Mouse (Mus musculus): ENCODE measurements around the gene 1700025G04Rik. TPM values are rescaled to one million over a fixed set of nuclear protein-coding genes. Genes with fewer than 3 reads are reported as not detected.
A peak's percentile ranks its signal among the peaks of the same experiment; 100 is the strongest.

1700025G04Rik gene
- 1.2 and 2.2 TPM in 2 replicates for polyA plus RNA-seq (2012; rRNA removed)

DNA sequence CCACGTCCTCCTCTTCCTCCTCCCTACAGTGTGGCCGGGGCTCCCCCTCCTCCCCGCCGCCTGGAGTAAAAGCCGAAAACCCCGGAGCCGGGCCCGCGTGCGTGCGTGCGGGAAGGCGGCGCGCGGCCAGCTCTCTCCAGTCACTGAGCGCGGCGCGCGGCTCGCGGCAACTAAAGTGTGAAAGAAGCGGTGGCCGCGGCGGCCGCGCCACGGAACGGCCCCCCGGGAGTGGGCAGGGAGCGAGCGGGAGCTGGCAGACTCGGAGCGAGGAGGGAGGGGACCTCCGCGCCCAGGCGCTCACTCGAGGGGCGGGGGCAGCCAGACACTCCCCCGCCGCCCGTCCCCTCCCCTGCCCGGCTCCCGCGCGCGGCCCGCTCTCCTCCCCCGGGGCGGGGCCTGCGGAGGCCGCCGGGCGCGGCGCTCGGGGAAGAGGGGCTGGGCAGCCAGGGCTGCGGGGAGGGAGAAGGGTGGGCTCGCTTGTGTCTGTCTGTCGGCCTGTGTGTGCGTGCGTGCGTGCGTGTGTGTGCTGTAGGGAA is at the start of gene 1700025G04Rik:
TSS of gene 1700025G04Rik (minus strand) at position 108 of the 536 bp plus-strand sequence.
- peak; percentile 87 for DNase-seq
- Histone ChIP-seq H3K4me1 (ENCODE audit: control insufficient read depth, insufficient read depth, low read length) (no peaks in the 10 kb centered on the region), H3K27ac (ENCODE audit: insufficient read depth, low read depth, low read length) (0 out of 2 replicates have a peak within 1 kb of the TSS, but pooled peaks have one; percentile 2), H3K4me3 (ENCODE audit: insufficient read depth, low read depth, low read length) (peak within 1 kb of the TSS; percentile 62), H3K27me3 (replicated peaks; ENCODE audit: control insufficient read depth, insufficient read depth, low read length) (no peaks in the 10 kb centered on the region), H3K36me3 (ENCODE audit: control insufficient read depth, insufficient read depth, low read length) (no peaks in the 10 kb centered on the region)
- WGBS = 1% methylated on average over 57 of the region's 66 CpGs
- no peak for TF ChIP-seq POLR2A (IDR thresholded peaks at IDR 0.05; ENCODE audit: low read depth, low read length)
- no peak for TF ChIP-seq CTCF (conservative IDR thresholded peaks at IDR 0.05; ENCODE audit: insufficient read depth, insufficient read length, low read depth, low read length)

DNA sequence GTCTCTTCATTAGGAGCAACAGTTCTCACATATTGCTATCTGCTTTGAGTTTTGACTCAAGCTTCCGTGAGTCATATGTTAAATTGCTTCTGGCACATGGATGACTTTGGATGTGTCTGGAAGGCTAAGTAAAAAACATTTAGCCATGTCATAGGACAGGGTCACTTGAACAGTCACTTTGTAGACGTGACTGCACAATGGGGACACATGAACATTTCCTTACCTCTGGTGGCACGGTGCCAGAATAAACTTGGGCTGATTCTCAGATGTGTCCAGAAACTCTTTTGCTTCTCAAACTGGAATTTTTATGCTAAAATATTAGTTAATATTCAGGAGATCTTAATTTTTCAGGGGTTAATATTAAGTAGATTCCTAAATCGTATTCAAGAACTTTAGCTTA is 49.6 kb upstream of the 1700025G04Rik start:
- Histone ChIP-seq H3K27ac (ENCODE audit: insufficient read depth, low read depth, low read length) (no peak overlapping the region), H3K36me3 (ENCODE audit: control insufficient read depth, insufficient read depth, low read length) (no peaks in the 10 kb centered on the region), H3K4me3 (ENCODE audit: insufficient read depth, low read depth, low read length) (no peak overlapping the region), H3K27me3 (replicated peaks; ENCODE audit: control insufficient read depth, insufficient read depth, low read length) (no peaks in the 10 kb centered on the region), H3K4me1 (ENCODE audit: control insufficient read depth, insufficient read depth, low read length) (peaks cover 4% of the 10 kb centered on the region; the same call in 1 of the 2 replicates)
- no peak for TF ChIP-seq POLR2A (IDR thresholded peaks at IDR 0.05; ENCODE audit: low read depth, low read length)
- no peak for TF ChIP-seq CTCF (conservative IDR thresholded peaks at IDR 0.05; ENCODE audit: insufficient read depth, insufficient read length, low read depth, low read length)
- 68% methylated on average over 4 of the region's 4 CpGs for WGBS
- DNase-seq = peak; percentile 28

GRCm38 (mm10) chr1:152130029-152130727 is 40.3 kb upstream of the 1700025G04Rik start:
- WGBS = 80% methylated on average over 15 of the region's 15 CpGs
- H3K27me3 ChIP-seq (replicated peaks; ENCODE audit: control insufficient read depth, insufficient read depth, low read length) = no peaks in the 10 kb centered on the region
- no peaks in the 10 kb centered on the region for H3K4me1 ChIP-seq (ENCODE audit: control insufficient read depth, insufficient read depth, low read length)
- TF ChIP-seq POLR2A (IDR thresholded peaks at IDR 0.05; ENCODE audit: low read depth, low read length) (no peak), CTCF (conservative IDR thresholded peaks at IDR 0.05; ENCODE audit: insufficient read depth, insufficient read length, low read depth, low read length) (no peak)
- peak; percentile 32 for DNase-seq
- H3K4me3 ChIP-seq (ENCODE audit: insufficient read depth, low read depth, low read length) = no peak overlapping the region
- H3K27ac ChIP-seq (ENCODE audit: insufficient read depth, low read depth, low read length) = no peak overlapping the region
- no peaks in the 10 kb centered on the region for H3K36me3 ChIP-seq (ENCODE audit: control insufficient read depth, insufficient read depth, low read length)

DNA sequence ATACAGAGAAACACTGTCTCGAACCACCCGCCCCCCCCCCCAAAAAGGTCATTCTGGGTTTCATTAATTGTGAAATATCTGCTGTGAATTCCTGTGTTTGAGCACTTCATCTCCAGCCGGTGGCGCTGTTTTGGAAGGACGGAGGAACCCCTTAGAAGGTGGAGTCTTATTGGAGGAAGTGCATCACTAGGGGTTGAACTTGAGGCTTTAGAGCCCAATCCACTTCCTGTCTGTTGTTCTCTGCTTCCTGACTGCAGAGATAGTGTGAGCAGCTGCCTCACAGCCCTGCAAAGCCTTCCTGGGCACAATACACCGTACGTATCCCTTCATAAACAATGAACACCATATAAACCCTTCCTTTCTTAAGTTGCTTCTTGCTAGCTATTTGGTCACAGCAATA is 35.5 kb upstream of the 1700025G04Rik start:
- no peak for DNase-seq
- no peak overlapping the region for H3K27ac ChIP-seq (ENCODE audit: insufficient read depth, low read depth, low read length)
- no peak for TF ChIP-seq CTCF (conservative IDR thresholded peaks at IDR 0.05; ENCODE audit: insufficient read depth, insufficient read length, low read depth, low read length)
- TF ChIP-seq POLR2A (IDR thresholded peaks at IDR 0.05; ENCODE audit: low read depth, low read length) = no peak
- 90% methylated on average over 7 of the region's 7 CpGs for WGBS
- H3K36me3 ChIP-seq (ENCODE audit: control insufficient read depth, insufficient read depth, low read length) = no peaks in the 10 kb centered on the region
- H3K4me3 ChIP-seq (ENCODE audit: insufficient read depth, low read depth, low read length) = no peak overlapping the region
- H3K4me1 ChIP-seq (ENCODE audit: control insufficient read depth, insufficient read depth, low read length) = no peaks in the 10 kb centered on the region
- H3K27me3 ChIP-seq (replicated peaks; ENCODE audit: control insufficient read depth, insufficient read depth, low read length) = no peaks in the 10 kb centered on the region

DNA sequence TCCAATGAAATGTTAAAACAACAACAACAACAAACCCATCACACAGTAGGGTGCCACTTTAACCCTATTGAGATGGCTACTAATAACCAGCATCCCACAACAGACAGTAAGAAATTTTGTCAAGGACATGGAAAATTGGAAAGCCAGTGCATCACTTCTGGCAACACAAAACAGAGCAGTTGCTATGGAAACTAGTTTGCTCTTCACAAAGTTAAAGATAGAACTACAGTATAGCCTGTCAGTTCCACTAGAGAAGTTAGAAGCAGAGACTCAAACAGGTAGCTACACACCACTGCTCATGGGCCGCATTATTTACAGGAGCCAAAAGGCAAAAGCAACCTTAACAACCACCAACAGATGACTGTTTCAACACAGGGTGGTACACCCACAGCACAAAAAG is 20.2 kb upstream of the 1700025G04Rik start:
- TF ChIP-seq POLR2A (IDR thresholded peaks at IDR 0.05; ENCODE audit: low read depth, low read length) (no peak), CTCF (conservative IDR thresholded peaks at IDR 0.05; ENCODE audit: insufficient read depth, insufficient read length, low read depth, low read length) (no peak)

GRCm38 (mm10) chr1:152106136-152106535 is 16.2 kb upstream of the 1700025G04Rik start:
- Histone ChIP-seq H3K27me3 (replicated peaks; ENCODE audit: control insufficient read depth, insufficient read depth, low read length) (no peaks in the 10 kb centered on the region), H3K4me3 (ENCODE audit: insufficient read depth, low read depth, low read length) (no peak overlapping the region), H3K36me3 (ENCODE audit: control insufficient read depth, insufficient read depth, low read length) (no peaks in the 10 kb centered on the region), H3K4me1 (ENCODE audit: control insufficient read depth, insufficient read depth, low read length) (no peaks in the 10 kb centered on the region), H3K27ac (ENCODE audit: insufficient read depth, low read depth, low read length) (no peak overlapping the region)
- DNase-seq = no peak
- no peak for TF ChIP-seq CTCF (conservative IDR thresholded peaks at IDR 0.05; ENCODE audit: insufficient read depth, insufficient read length, low read depth, low read length)
- TF ChIP-seq POLR2A (IDR thresholded peaks at IDR 0.05; ENCODE audit: low read depth, low read length) = no peak
- 84% methylated on average over 2 of the region's 2 CpGs for WGBS

More for the DNA sequence above, 20.2 kb upstream of the 1700025G04Rik start:
- Histone ChIP-seq H3K4me1 (ENCODE audit: control insufficient read depth, insufficient read depth, low read length) (no peaks in the 10 kb centered on the region), H3K27ac (ENCODE audit: insufficient read depth, low read depth, low read length) (no peak overlapping the region), H3K4me3 (ENCODE audit: insufficient read depth, low read depth, low read length) (no peak overlapping the region), H3K27me3 (replicated peaks; ENCODE audit: control insufficient read depth, insufficient read depth, low read length) (no peaks in the 10 kb centered on the region), H3K36me3 (ENCODE audit: control insufficient read depth, insufficient read depth, low read length) (no peaks in the 10 kb centered on the region)
- no peak for DNase-seq
- WGBS = 90% methylated on average over 1 of the region's 1 CpGs

DNA sequence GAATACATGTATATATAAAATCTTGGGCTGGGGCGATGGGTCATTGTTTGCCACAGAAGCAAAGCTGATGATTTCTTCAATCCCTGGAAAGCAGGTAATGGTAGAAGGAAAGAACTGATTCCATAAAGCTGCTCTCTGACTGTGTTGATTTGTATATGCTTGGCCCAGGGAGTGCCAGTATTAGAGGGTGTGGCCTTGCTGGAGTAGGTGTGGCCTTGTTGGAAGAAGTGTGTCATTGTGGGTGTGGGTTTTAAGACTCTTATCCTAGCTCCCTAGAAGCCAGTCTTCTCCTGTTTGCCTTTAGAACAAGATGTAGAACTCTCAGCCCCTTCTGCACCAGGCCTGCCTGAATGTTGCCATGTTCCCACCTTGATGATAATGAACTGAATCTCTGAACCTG is 15.3 kb upstream of the 1700025G04Rik start:
- H3K4me1 ChIP-seq (ENCODE audit: control insufficient read depth, insufficient read depth, low read length) = no peaks in the 10 kb centered on the region
- no peak overlapping the region for H3K4me3 ChIP-seq (ENCODE audit: insufficient read depth, low read depth, low read length)
- no peaks in the 10 kb centered on the region for H3K27me3 ChIP-seq (replicated peaks; ENCODE audit: control insufficient read depth, insufficient read depth, low read length)
- no peak overlapping the region for H3K27ac ChIP-seq (ENCODE audit: insufficient read depth, low read depth, low read length)
- no peaks in the 10 kb centered on the region for H3K36me3 ChIP-seq (ENCODE audit: control insufficient read depth, insufficient read depth, low read length)
- no peak for DNase-seq
- TF ChIP-seq CTCF (conservative IDR thresholded peaks at IDR 0.05; ENCODE audit: insufficient read depth, insufficient read length, low read depth, low read length) (no peak), POLR2A (IDR thresholded peaks at IDR 0.05; ENCODE audit: low read depth, low read length) (no peak)
- 94% methylated on average over 1 of the region's 1 CpGs for WGBS
